Mouse (Mus musculus) cerebellum, adult 8-10 months (tissue): ENCODE measurements around the gene Knl1.
"Not testable (repeated sequence)": the region's sequence is repeated elsewhere in the genome, so short reads cannot be mapped to it uniquely, and the experiment has no call there.

ENCODE experiments used
- DNase-seq: peaks from one replicate; pipeline ENCODE4 v3.0.0; 2022

The Knl1 gene

GRCm38 (mm10) chr2:119046649-119047611, at the start of gene Knl1:
Knl1 (plus strand) TSS chr2:119047119.
- peak; percentile 98 for DNase-seq

DNA sequence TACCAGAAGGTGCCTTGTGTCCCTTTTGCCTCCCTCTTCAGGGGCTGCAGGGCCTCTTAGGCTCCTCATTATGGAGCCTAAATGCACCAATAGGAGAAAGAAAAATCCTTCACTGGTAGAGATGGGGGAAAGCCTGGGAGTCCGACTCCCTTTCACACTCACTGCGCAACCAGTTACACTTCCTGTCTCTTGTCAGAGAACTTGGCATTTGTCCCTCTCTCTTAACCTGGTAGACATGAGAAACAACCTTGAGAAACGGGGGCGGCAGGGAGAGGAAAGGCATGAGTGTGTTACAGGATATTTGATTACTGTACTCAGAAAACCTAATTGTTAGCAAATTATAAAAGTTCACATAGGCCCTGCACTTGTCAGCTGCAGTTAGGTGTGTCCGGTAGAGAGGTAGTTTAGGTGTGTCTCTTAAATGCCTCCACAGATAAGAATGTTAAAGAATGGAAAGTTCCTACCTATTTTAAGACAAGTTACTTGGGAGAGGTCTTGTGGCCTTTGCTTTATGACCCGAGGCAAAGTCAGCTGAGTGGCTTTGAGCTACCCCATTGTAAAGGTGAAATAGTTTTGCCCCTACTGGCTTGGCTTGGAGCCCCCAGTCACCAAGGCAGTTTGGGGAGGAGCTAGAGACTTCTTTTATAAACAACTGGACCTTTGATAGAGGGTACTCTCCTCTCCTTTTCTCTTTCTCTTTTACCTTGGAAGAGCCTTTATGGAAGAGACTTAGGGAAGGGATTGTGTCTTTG, 48.6 kb upstream of the Knl1 start:
- DNase-seq: no peak

DNA sequence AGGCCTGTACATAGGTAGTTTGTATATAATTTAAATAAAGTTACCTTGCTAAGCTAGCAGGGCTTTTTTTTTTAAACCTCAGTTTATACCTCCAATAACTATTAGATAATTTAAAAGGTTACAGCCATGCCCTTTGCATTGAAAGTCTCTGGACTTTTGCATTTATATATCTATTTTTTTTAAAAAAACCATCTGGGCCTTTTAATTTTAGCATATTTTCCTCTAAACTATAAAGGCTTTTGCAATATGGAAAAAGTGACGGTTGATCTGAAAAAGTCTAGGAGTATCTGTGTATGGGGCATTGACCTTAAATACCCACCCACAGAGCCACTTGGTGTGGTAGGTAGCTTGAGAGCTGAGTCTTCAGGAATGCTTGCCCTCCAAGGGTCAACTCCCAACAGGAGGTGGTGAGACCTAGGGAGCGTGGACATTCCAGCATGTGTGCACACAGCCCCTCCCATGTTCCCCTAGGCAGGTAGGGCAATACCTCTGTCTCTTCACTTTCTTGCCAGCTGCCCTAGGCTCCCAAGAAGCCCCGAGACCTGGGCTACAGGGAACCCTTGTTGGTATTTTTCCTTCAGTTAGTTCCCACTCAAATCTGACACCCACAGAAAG, 47.8 kb upstream of the Knl1 start:
- no peak for DNase-seq

- DNase-seq: peak; percentile 27
Measured at GRCm38 (mm10) chr2:119006886-119007285, 40.0 kb upstream of the Knl1 start.

DNA sequence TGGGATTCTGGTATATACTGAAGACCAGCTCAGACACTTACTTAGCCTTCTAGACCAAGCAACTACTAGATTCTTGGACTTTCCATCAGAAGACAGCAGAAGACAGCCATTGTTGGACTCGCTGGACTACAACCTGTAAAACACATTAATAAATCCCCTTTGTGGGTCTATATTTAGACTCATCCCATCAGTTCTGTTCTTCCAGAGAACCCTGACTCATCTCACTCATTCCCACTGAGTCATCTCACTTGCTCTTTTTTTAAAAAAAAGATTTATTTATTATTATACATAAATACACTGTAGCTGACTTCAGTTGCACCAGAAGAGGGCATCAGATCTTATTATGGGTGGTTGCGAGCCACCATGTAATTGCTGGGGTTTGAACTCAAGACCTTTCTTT, 37.5 kb upstream of the Knl1 start:
- no peak for DNase-seq

DNA sequence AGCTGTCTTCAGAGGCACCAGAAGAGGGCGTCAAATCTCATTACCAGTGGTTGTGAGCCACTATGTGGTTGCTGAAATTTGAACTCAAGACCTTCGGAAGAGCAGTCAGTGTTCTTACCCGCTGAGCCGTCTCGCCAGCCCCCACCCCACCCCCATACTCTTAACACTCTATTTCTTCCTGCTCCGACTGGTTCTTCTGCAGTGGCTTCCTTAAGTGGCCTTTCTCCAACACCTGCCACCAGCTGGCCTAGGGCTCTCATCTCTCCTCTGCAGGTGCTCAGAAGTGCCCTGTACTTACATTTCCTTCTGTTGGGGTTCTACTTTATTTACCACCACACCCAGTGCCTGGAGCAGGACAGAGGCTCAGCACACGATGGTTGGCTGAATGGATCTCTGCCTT, 31.9 kb upstream of the Knl1 start:
- DNase-seq: no peak

GRCm38 (mm10) chr2:119015604-119016180, 31.2 kb upstream of the Knl1 start:
- peak; percentile 54 for DNase-seq

- not testable (repeated sequence) for DNase-seq
Measured at GRCm38 (mm10) chr2:119016312-119016711, 30.6 kb upstream of the Knl1 start.

GRCm38 (mm10) chr2:119017647-119018046, 29.3 kb upstream of the Knl1 start:
- no peak for DNase-seq

- no peak for DNase-seq
Measured at GRCm38 (mm10) chr2:119018391-119019122, 28.4 kb upstream of the Knl1 start.

GRCm38 (mm10) chr2:119019131-119019530, 27.8 kb upstream of the Knl1 start:
- no peak for DNase-seq

DNA sequence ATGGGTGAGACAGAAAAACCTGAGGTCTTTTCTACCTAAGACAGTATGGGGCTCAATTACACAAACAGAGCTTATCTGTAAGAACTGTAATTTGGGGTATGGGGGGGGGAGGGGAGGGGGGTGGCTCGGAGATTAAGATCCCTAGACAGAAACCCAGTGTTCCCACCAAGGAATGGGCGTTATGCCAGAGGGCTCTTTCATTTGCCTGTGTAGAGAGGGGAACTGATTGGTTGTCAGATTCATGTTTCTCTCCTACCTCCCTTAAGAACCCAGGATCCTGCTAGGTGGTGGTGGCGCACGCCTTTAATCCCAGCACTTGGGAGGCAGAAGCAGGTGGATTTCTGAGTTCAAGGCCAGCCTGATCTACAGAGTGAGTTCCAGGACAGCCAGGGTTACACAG, 27.4 kb upstream of the Knl1 start:
- no peak for DNase-seq

GRCm38 (mm10) chr2:119023154-119023660, 23.7 kb upstream of the Knl1 start:
- no peak for DNase-seq

GRCm38 (mm10) chr2:119024536-119025238, 22.2 kb upstream of the Knl1 start:
- no peak for DNase-seq

DNA sequence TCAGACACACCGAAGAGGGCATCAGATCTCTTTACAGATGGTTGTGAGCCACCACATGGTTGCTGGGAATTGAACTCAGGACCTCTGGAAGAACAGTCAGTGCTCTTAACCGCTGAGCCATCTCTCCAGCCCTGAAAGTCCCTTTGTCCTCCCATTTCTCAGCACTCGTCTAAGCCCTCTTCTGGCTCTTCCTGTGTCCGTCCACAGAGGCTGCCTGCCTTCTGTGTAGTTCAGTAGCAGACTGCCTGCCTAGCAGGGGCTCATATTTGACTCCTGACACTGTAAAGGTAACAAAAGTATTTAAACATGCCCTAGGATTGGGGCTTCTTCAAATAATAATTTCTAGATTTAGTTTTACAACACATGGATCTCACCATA, 21.7 kb upstream of the Knl1 start:
- no peak for DNase-seq

DNA sequence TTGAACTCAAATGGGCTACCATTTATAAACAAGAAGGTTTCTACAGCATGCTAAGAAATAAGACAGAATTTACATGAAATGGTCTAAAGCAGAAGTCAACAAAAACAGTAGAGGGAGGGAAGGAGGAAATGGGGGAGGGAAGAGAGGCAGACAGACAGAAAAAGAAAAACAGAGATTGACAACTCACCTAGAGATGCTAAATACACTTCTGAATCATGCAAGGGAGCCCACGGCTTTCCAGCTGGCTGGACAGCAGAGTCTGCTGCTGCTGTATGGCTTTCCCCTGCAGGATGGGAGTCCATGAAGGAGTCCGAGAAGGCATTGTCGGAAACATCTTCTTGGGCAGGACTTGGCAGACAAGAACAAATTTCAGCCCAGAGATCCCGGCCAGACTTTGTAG, 20.0 kb upstream of the Knl1 start:
- DNase-seq: no peak

DNA sequence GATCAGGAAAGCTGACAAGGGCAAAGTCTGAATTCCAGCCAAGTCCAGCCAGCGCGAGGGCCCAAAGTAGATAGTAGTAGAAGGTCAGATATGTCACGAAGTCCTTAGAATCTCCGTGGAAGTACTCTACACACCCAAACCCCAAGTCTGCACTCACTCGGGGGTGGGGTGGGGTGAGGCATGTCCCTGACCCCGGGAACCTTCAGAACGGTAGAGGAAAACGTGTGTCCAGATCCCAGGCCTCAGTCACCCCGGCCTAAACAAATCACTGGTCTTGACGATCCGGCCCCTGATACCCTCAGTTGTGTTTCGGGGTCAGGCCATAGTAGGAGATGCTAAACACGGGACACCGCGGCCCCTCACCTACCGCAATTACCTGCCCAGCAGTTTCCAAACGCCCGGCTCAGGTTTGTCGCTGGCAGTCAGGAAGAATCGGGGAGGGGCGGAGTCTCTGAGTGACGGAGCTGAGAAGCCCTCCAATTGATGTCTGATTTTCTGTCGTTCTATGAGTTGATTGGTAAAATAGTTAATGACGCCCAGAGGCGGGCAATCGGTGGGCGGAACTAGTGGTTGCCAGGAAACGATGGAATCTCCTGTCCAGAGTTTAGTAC, 17.9 kb upstream of the Knl1 start, which contains the start of gene Ccdc32:
TSS of gene Ccdc32 (minus strand) at position 453 of the 611 bp plus-strand sequence.
- peak; percentile 92 for DNase-seq

DNA sequence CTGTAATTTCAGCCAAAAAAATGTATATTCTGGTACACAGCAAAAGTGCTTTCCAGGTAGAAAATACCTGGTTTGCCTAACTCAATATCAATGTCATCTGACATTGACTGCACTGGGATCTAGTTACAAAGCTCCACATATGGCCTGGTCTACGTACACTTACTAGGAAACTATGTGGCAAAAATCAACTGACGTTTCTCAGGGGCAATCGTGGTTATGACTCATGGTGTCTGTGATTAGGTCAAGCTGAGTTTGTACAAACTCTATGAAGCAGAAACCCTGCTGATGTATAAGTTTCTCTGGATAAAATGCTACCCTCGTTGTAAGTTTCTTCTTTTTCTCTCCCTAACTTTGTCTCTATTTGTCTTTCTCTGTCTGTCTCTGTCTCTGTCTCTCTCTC, 14.7 kb upstream of the Knl1 start:
- no peak for DNase-seq

GRCm38 (mm10) chr2:119034656-119035396, 12.1 kb upstream of the Knl1 start, which contains the start of gene Rpusd2:
Rpusd2 (plus strand) TSS chr2:119034790.
- peak; percentile 88 for DNase-seq

DNA sequence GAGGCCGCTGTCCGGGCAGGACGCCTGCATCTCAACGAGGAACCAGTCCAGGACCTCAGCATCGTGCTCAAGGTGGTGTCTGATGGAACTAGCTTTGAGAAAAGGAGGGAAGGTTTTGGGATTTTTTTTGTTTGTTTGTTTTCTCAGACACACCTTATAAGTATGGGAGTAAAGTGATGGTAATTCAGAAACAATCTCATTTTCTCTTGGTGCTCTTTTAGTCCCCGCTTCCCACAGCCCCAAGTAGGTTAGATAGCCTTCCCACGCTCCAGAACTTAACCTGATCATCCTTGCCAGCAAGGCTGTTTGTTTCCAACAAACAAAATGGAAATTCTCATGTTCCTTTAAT, 11.5 kb upstream of the Knl1 start:
- DNase-seq: no peak
